Mouse (Mus musculus): ENCODE measurements at regions not wholly inside any gene's neighbourhood (a gene's known extent, or its start where the extent isn't known, plus 50 kb on each side); places are given as distances from the start of the nearest gene placed in this dataset.

- Histone ChIP-seq H3K4me3 (ENCODE audit: insufficient read depth, low read depth, low read length) (no peak overlapping the region), H3K36me3 (ENCODE audit: control insufficient read depth, insufficient read depth, low read length) (no peaks in the 10 kb centered on the region), H3K27ac (ENCODE audit: insufficient read depth, low read depth, low read length) (no peak overlapping the region), H3K27me3 (replicated peaks; ENCODE audit: control insufficient read depth, insufficient read depth, low read length) (no peaks in the 10 kb centered on the region), H3K4me1 (ENCODE audit: control insufficient read depth, insufficient read depth, low read length) (no peaks in the 10 kb centered on the region)
- WGBS = 65% methylated on average over 4 of the region's 4 CpGs
- TF ChIP-seq POLR2A (IDR thresholded peaks at IDR 0.05; ENCODE audit: low read depth, low read length) (no peak), CTCF (conservative IDR thresholded peaks at IDR 0.05; ENCODE audit: insufficient read depth, insufficient read length, low read depth, low read length) (no peak)
- no peak for DNase-seq
Observed at GRCm38 (mm10) chrX:11978679-11979078, 181.5 kb downstream of the Bcor start.

- 78% methylated on average over 1 of the region's 1 CpGs for WGBS
- no peak overlapping the region for H3K27ac ChIP-seq (ENCODE audit: insufficient read depth, low read depth, low read length)
- no peaks in the 10 kb centered on the region for H3K4me1 ChIP-seq (ENCODE audit: control insufficient read depth, insufficient read depth, low read length)
- H3K27me3 ChIP-seq (replicated peaks; ENCODE audit: control insufficient read depth, insufficient read depth, low read length) = no peaks in the 10 kb centered on the region
- H3K4me3 ChIP-seq (ENCODE audit: insufficient read depth, low read depth, low read length) = no peak overlapping the region
- H3K36me3 ChIP-seq (ENCODE audit: control insufficient read depth, insufficient read depth, low read length) = no peaks in the 10 kb centered on the region
- DNase-seq = no peak
- TF ChIP-seq POLR2A (IDR thresholded peaks at IDR 0.05; ENCODE audit: low read depth, low read length) (no peak), CTCF (conservative IDR thresholded peaks at IDR 0.05; ENCODE audit: insufficient read depth, insufficient read length, low read depth, low read length) (no peak)
Observed at GRCm38 (mm10) chrX:11983276-11983675, 176.9 kb downstream of the Bcor start.
